Mouse (Mus musculus) T-helper 1 cell (primary cell): Measurements from ENCODE around the gene Vsig10.
"Not testable (repeated sequence)": the region's sequence is repeated elsewhere in the genome, so short reads cannot be mapped to it uniquely, and the experiment has no call there.

Experiments
- in situ Hi-C: fragments of 300-600 bp; cut with MboI, MseI; formaldehyde crosslinking; loops from one replicate; pipeline ENCODE4 v1.15.1; 2025; ENCODE audit warnings: high pct_unique_total_duplicates

The Vsig10 gene

GRCm38 (mm10) chr5:117318741-117319629 lies at the start of gene Vsig10:
Vsig10 (plus strand) TSS chr5:117319083.
- in situ Hi-C loops: no loop called here

GRCm38 (mm10) chr5:117269395-117269794 lies 49.5 kb upstream of the Vsig10 start:
- in situ Hi-C loops: no loop called here

GRCm38 (mm10) chr5:117271945-117272344 lies 46.9 kb upstream of the Vsig10 start:
- in situ Hi-C loops: no loop called here

- in situ Hi-C loops: no loop called here
Observed at GRCm38 (mm10) chr5:117274817-117275216, 44.1 kb upstream of the Vsig10 start.

- in situ Hi-C loops: no loop called here
Observed at GRCm38 (mm10) chr5:117277784-117278183, 41.1 kb upstream of the Vsig10 start.

GRCm38 (mm10) chr5:117278809-117279668 lies 39.8 kb upstream of the Vsig10 start:
- in situ Hi-C loops: no loop called here

- in situ Hi-C loops: loop anchor here (10.0 kb wide), 1 partner anchor 175 kb away; no protein-coding TSS in a partner anchor
Observed at GRCm38 (mm10) chr5:117279669-117280050, 39.2 kb upstream of the Vsig10 start.

GRCm38 (mm10) chr5:117281536-117281935 lies 37.3 kb upstream of the Vsig10 start:
- in situ Hi-C loops: loop anchor here (10.0 kb wide), 1 partner anchor 177 kb away; no protein-coding TSS in a partner anchor

GRCm38 (mm10) chr5:117282360-117282759 lies 36.5 kb upstream of the Vsig10 start:
- in situ Hi-C loops: loop anchor here (10.0 kb wide), 1 partner anchor 178 kb away; no protein-coding TSS in a partner anchor

- in situ Hi-C loops: loop anchor here (10.0 kb wide), 1 partner anchor 179 kb away; no protein-coding TSS in a partner anchor
Observed at GRCm38 (mm10) chr5:117284029-117284428, 34.9 kb upstream of the Vsig10 start.

- in situ Hi-C loops: loop anchor here (10.0 kb wide), 1 partner anchor 180 kb away; no protein-coding TSS in a partner anchor
Observed at GRCm38 (mm10) chr5:117284682-117285081, 34.2 kb upstream of the Vsig10 start.

- in situ Hi-C loops: loop anchor here (10.0 kb wide), 1 partner anchor 180 kb away; no protein-coding TSS in a partner anchor
Observed at GRCm38 (mm10) chr5:117285266-117285665, 33.6 kb upstream of the Vsig10 start.

GRCm38 (mm10) chr5:117286286-117286685 lies 32.6 kb upstream of the Vsig10 start:
- in situ Hi-C loops: loop anchor here (10.0 kb wide), 1 partner anchor 181 kb away; no protein-coding TSS in a partner anchor

- in situ Hi-C loops: loop anchor here (10.0 kb wide), 1 partner anchor 182 kb away; no protein-coding TSS in a partner anchor
Observed at GRCm38 (mm10) chr5:117286831-117287822, 31.8 kb upstream of the Vsig10 start, which contains the start of gene Pebp1. Pebp1 (minus strand) TSS chr5:117287625.

GRCm38 (mm10) chr5:117289646-117290045 lies 29.2 kb upstream of the Vsig10 start:
- in situ Hi-C loops: loop anchor here (10.0 kb wide), 1 partner anchor 185 kb away; no protein-coding TSS in a partner anchor

- in situ Hi-C loops: no loop called here
Observed at GRCm38 (mm10) chr5:117290081-117290480, 28.8 kb upstream of the Vsig10 start.

GRCm38 (mm10) chr5:117291312-117291711 lies 27.6 kb upstream of the Vsig10 start:
- in situ Hi-C loops: no loop called here

- in situ Hi-C loops: no loop called here
Observed at GRCm38 (mm10) chr5:117292547-117292946, 26.3 kb upstream of the Vsig10 start.

- in situ Hi-C loops: not testable (repeated sequence)
Observed at GRCm38 (mm10) chr5:117293776-117294175, 25.1 kb upstream of the Vsig10 start.

GRCm38 (mm10) chr5:117295011-117295410 lies 23.9 kb upstream of the Vsig10 start:
- in situ Hi-C loops: no loop called here
